In the genomic region with DNA sequence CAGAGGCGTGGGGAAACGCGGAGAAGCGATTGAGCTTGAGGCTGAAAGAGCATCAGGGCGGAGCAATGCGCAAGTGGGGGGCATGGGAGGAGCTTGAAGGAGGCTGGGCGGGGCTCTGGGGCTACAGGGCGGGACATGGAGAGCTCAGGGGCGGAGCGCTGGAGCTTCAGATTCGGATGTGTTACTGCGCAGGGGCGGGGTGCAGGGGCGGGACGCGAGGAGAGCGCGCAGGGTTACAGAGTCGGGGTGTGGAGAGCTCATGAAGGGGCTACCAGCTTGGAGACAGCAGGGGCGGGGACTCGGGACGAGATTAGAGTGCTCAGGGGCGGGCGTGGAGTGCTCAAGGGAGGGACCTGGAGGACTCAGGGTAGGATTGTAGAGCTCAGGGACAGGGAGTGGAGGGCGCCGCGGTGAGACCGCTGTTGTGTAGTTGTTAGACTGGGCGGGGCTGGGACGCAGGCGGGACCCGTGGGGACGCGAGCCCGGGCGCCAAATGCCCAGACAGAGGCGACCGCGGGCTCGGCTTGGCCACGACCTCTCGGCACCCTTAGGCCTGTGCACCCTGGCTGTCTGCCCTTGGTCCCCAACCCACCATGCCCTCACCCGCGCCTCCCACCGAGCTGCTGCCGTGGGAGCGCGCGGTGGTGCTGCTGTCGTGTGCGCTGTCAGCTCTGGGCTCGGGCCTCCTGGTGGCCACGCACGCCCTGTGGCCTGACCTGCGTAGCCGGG, we compare ENCODE assay signal across 8 mouse cellular contexts. TPM values are rescaled to one million over a fixed set of nuclear protein-coding genes. Genes with fewer than 3 reads are reported as not detected.
DNase-seq lines count a peak whose midpoint lies in the region; ATAC-seq and TF ChIP-seq lines count a peak whose summit lies in the region.

Gpr157 (plus strand) TSS at position 205 of the 729 bp plus-strand sequence.

- peaks cover 11% of the 10 kb centered on the region; the same call in 1 of the 2 replicates for H3K4me1 ChIP-seq in forebrain, embryonic 12.5 days
- H3K4me1 ChIP-seq in heart, postnatal 0 days (ENCODE audit: control insufficient read depth, insufficient read depth) = peaks cover 23% of the 10 kb centered on the region
- H3K4me1 ChIP-seq in liver, embryonic 16.5 days (ENCODE audit: control insufficient read depth, low read depth, low read length) = peaks cover 7% of the 10 kb centered on the region
- H3K4me1 ChIP-seq in neural tube, embryonic 13.5 days (replicated peaks) = peaks cover 15% of the 10 kb centered on the region
- no peaks in the 10 kb centered on the region; the same call in none of the 2 replicates for H3K4me1 ChIP-seq in testis, adult 2 months (ENCODE audit: control insufficient read depth, insufficient read depth, low read length)

- under 1% methylated on average over 56 of the region's 56 CpGs for WGBS in forebrain, embryonic 12.5 days
- under 1% methylated on average over 51 of the region's 56 CpGs for WGBS in heart, postnatal 0 days
- WGBS in liver, embryonic 16.5 days (ENCODE audit: insufficient replicate concordance) = under 1% methylated on average over 55 of the region's 56 CpGs
- under 1% methylated on average over 56 of the region's 56 CpGs for WGBS in neural tube, embryonic 13.5 days

- H3K4me2 ChIP-seq in forebrain, embryonic 12.5 days = peak within 1 kb of the TSS; percentile 98
- peak within 1 kb of the TSS; percentile 91 for H3K4me2 ChIP-seq in heart, postnatal 0 days (ENCODE audit: low read depth, low read length)
- peak within 1 kb of the TSS; percentile 85 for H3K4me2 ChIP-seq in liver, embryonic 16.5 days (ENCODE audit: low read depth, low read length)
- H3K4me2 ChIP-seq in neural tube, embryonic 13.5 days = peak within 1 kb of the TSS; percentile 97

- TF ChIP-seq EP300 in heart, postnatal 0 days (IDR thresholded peaks at IDR 0.05; ENCODE audit: low read depth) = no peak

- H3K27ac ChIP-seq in forebrain, embryonic 12.5 days = no peak within 1 kb of the TSS
- H3K27ac ChIP-seq in heart, postnatal 0 days (ENCODE audit: low read depth) = peak within 1 kb of the TSS; percentile 89
- H3K27ac ChIP-seq in liver, embryonic 16.5 days (ENCODE audit: low read length) = peak within 1 kb of the TSS; percentile 55
- 0 out of 2 replicates have a peak within 1 kb of the TSS, but pooled peaks have one; percentile 9 for H3K27ac ChIP-seq in neural tube, embryonic 13.5 days (replicated peaks)
- H3K27ac ChIP-seq in testis, adult 2 months (ENCODE audit: control insufficient read depth, insufficient read depth, low read depth, low read length) = no peak within 1 kb of the TSS

- no peaks in the 10 kb centered on the region for H3K9me3 ChIP-seq in forebrain, embryonic 12.5 days
- H3K9me3 ChIP-seq in heart, postnatal 0 days (replicated peaks; ENCODE audit: control insufficient read depth, low read length) = no peaks in the 10 kb centered on the region
- H3K9me3 ChIP-seq in liver, embryonic 16.5 days (replicated peaks; ENCODE audit: control insufficient read depth, low read length) = no peaks in the 10 kb centered on the region
- H3K9me3 ChIP-seq in neural tube, embryonic 13.5 days = no peaks in the 10 kb centered on the region

- peaks cover 53% of the 10 kb centered on the region for H3K27me3 ChIP-seq in forebrain, embryonic 12.5 days
- no peaks in the 10 kb centered on the region for H3K27me3 ChIP-seq in heart, postnatal 0 days (ENCODE audit: control insufficient read depth, insufficient read depth, low read length)
- peaks cover 6% of the 10 kb centered on the region for H3K27me3 ChIP-seq in liver, embryonic 16.5 days (ENCODE audit: control insufficient read depth, insufficient read depth, low read depth, low read length)
- H3K27me3 ChIP-seq in neural tube, embryonic 13.5 days = peaks cover 26% of the 10 kb centered on the region
- H3K27me3 ChIP-seq in testis, adult 2 months (ENCODE audit: control insufficient read depth, insufficient read depth, low read length) = no peaks in the 10 kb centered on the region

- no peaks in the 10 kb centered on the region for H3K36me3 ChIP-seq in forebrain, embryonic 12.5 days (replicated peaks)
- H3K36me3 ChIP-seq in heart, postnatal 0 days (replicated peaks; ENCODE audit: control insufficient read depth, insufficient read depth, low read length) = no peaks in the 10 kb centered on the region
- H3K36me3 ChIP-seq in liver, embryonic 16.5 days (ENCODE audit: control insufficient read depth, insufficient read depth) = no peaks in the 10 kb centered on the region
- H3K36me3 ChIP-seq in neural tube, embryonic 13.5 days = no peaks in the 10 kb centered on the region
- H3K36me3 ChIP-seq in testis, adult 2 months (ENCODE audit: control insufficient read depth, insufficient read depth, low read length) = no peaks in the 10 kb centered on the region

- peak; percentile 13; the same call in 1 of the 2 replicates for TF ChIP-seq CTCF in heart, postnatal 0 days (IDR thresholded peaks at IDR 0.05; ENCODE audit: low read depth)
- no peak for TF ChIP-seq CTCF in testis, adult 2 months (IDR thresholded peaks at IDR 0.05; ENCODE audit: control insufficient read depth, insufficient read depth, insufficient replicate concordance, low read depth, low read length)

- peak; percentile 89 to 96 for DNase-seq in CD8-positive naive resting alpha-beta T cell, adult 2 months (ENCODE audit: low read depth in 2 of 2, low spot score in 2 of 2)
- DNase-seq in c-Kit-positive CD71-positive TER-119-positive erythroid progenitor cells, embryonic 14.5 days (ENCODE audit: low spot score) = peak; percentile 85
- DNase-seq in heart, postnatal 0 days (ENCODE audit: low spot score) = peak; percentile 95
- DNase-seq in kidney, postnatal 4 days = peak; percentile 96 to 97

- TF ChIP-seq POLR2A in testis, adult 2 months (IDR thresholded peaks at IDR 0.05; ENCODE audit: control insufficient read depth, low read depth, low read length) = peak; percentile 46

- H3K4me3 ChIP-seq in forebrain, embryonic 12.5 days (replicated peaks) = peak within 1 kb of the TSS; percentile 56
- peak within 1 kb of the TSS; percentile 62 for H3K4me3 ChIP-seq in heart, postnatal 0 days (ENCODE audit: low read depth, low read length)
- peak within 1 kb of the TSS; percentile 63 for H3K4me3 ChIP-seq in liver, embryonic 16.5 days (ENCODE audit: low read depth, low read length)
- peak within 1 kb of the TSS; percentile 56 for H3K4me3 ChIP-seq in neural tube, embryonic 13.5 days
- H3K4me3 ChIP-seq in testis, adult 2 months (ENCODE audit: control insufficient read depth, low read depth, low read length) = peak within 1 kb of the TSS; percentile 79

- peak within 1 kb of the TSS; percentile 56 for H3K9ac ChIP-seq in forebrain, embryonic 12.5 days
- peak within 1 kb of the TSS; percentile 70 for H3K9ac ChIP-seq in heart, postnatal 0 days (replicated peaks; ENCODE audit: low read depth, low read length)
- H3K9ac ChIP-seq in liver, embryonic 16.5 days (ENCODE audit: low read depth, low read length) = peak within 1 kb of the TSS; percentile 61
- H3K9ac ChIP-seq in neural tube, embryonic 13.5 days = peak within 1 kb of the TSS; percentile 68

- peak; percentile 95 for ATAC-seq in forebrain, embryonic 12.5 days (ENCODE audit: low FRiP score)
- ATAC-seq in heart, postnatal 0 days (ENCODE audit: insufficient read depth, low read depth) = peak; percentile 94
- ATAC-seq in liver, embryonic 16.5 days (ENCODE audit: low read depth) = peak; percentile 94
- ATAC-seq in neural tube, embryonic 13.5 days (ENCODE audit: low read depth) = peak; percentile 95

RNA-seq across cellular contexts. Expression of gene Gpr157, which starts in this region (rescaled TPM):
- 0.32 and 0.54 TPM in 2 replicates for polyA plus RNA-seq in forebrain, embryonic 12.5 days (2016; fragmentation: Nextera tagmentation; extraction: Ambion mirVana)
- total RNA-seq in heart, postnatal 0 days (2014; rRNA removed; ENCODE audit: low replicate concordance) = 15.0 and 23.3 TPM in 2 replicates
- 4.3 and 4.5 TPM in 2 replicates for polyA plus RNA-seq in heart, postnatal 0 days (2015; fragmentation: Nextera tagmentation; extraction: Ambion mirVana)
- 0.37 and 0.74 TPM in 2 replicates for polyA plus RNA-seq in liver, embryonic 16.5 days (2015; fragmentation: Nextera tagmentation; extraction: Ambion mirVana)
- polyA plus RNA-seq in neural tube, embryonic 13.5 days (2015; fragmentation: Nextera tagmentation; extraction: Ambion mirVana) = 0.56 and 0.70 TPM in 2 replicates
- 0.96 and 1.3 TPM in 2 replicates for polyA plus RNA-seq in testis, adult 2 months (2012; rRNA removed)

Comparison
In these comparisons a context has a peak if more than half of its experiments do, and no peak if none do; other contexts are left out.
1. Peak in ATAC-seq, H3K4me3 ChIP-seq, H3K9ac ChIP-seq and H3K4me2 ChIP-seq in forebrain, embryonic 12.5 days; RNA of the gene not detected or under 1 TPM.
2. Peak in ATAC-seq, H3K4me3 ChIP-seq, H3K27ac ChIP-seq, H3K9ac ChIP-seq and H3K4me2 ChIP-seq in liver, embryonic 16.5 days; RNA of the gene not detected or under 1 TPM.
3. Peak in ATAC-seq, H3K4me3 ChIP-seq, H3K27ac ChIP-seq, H3K9ac ChIP-seq and H3K4me2 ChIP-seq in neural tube, embryonic 13.5 days; RNA of the gene not detected or under 1 TPM.